Mouse (Mus musculus): Measurements from ENCODE around the gene Etl4.

DNA sequence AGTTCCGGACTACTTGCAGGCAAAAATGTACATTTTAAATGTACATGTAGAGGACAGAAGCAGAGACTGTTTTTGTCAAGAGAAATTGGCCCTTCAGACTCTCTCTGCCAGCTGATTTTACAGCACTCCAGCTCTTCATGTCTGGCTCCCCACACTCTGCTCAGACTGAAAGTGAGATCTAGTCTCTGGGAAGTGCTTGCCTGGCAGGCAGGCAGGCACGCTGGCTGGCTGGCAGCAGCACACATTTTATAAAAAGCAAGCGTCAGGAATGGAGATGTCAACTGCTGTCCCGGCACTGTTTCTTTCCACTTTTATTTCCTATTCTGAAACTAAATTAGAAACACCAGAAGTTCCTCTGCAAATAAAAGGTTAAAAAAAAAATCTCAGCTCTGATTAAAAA, 339.8 kb downstream of the Etl4 start:
- no peak for TF ChIP-seq POLR2A (IDR thresholded peaks at IDR 0.05; ENCODE audit: extremely low read depth, insufficient read depth, low read length)
- no peak for TF ChIP-seq CTCF (IDR thresholded peaks at IDR 0.05; ENCODE audit: low read depth, low read length)
